Mouse (Mus musculus): ENCODE measurements at regions not wholly inside any gene's neighbourhood (a gene's known extent, or its start where the extent isn't known, plus 50 kb on each side); places are given as distances from the start of the nearest gene placed in this dataset.

- DNase-seq = peak; percentile 47 to 76
Measured at GRCm38 (mm10) chr10:17562410-17563350, 160.3 kb upstream of the Cited2 start.

- peak in 1 of 2 experiments; percentile 64 for DNase-seq
Measured at GRCm38 (mm10) chr10:17563351-17563749, 159.7 kb upstream of the Cited2 start.

- no peak for DNase-seq
Measured at GRCm38 (mm10) chr10:17564895-17565620, 158.0 kb upstream of the Cited2 start.

GRCm38 (mm10) chr10:17566975-17567374, 156.0 kb upstream of the Cited2 start:
- DNase-seq = peak in 1 of 2 experiments; percentile 62

- DNase-seq = no peak
Measured at GRCm38 (mm10) chr10:17567631-17568030, 155.4 kb upstream of the Cited2 start.

- DNase-seq = no peak
Measured at GRCm38 (mm10) chr10:17569577-17570113, 153.4 kb upstream of the Cited2 start.

GRCm38 (mm10) chr10:17574894-17575293, 148.1 kb upstream of the Cited2 start:
- no peak for DNase-seq

- no peak for DNase-seq
Measured at GRCm38 (mm10) chr10:17575448-17576332, 147.3 kb upstream of the Cited2 start.

- no peak for DNase-seq
Measured at GRCm38 (mm10) chr10:17576333-17576750, 146.7 kb upstream of the Cited2 start.

GRCm38 (mm10) chr10:17579463-17579862, 143.6 kb upstream of the Cited2 start:
- DNase-seq = no peak

GRCm38 (mm10) chr10:17584842-17585241, 138.2 kb upstream of the Cited2 start:
- no peak for DNase-seq

- no peak for DNase-seq
Measured at GRCm38 (mm10) chr10:17586910-17587309, 136.1 kb upstream of the Cited2 start.

GRCm38 (mm10) chr10:17589136-17589535, 133.9 kb upstream of the Cited2 start:
- no peak for DNase-seq

- no peak for DNase-seq
Measured at GRCm38 (mm10) chr10:17590195-17590594, 132.8 kb upstream of the Cited2 start.

GRCm38 (mm10) chr10:17592387-17592786, 130.6 kb upstream of the Cited2 start:
- DNase-seq = no peak

- no peak for DNase-seq
Measured at GRCm38 (mm10) chr10:17596126-17596525, 126.9 kb upstream of the Cited2 start.

GRCm38 (mm10) chr10:17596743-17597142, 126.3 kb upstream of the Cited2 start:
- DNase-seq = no peak

- DNase-seq = peak; percentile 72 to 77
Measured at GRCm38 (mm10) chr10:17599246-17599645, 123.8 kb upstream of the Cited2 start.

- no peak for DNase-seq
Measured at GRCm38 (mm10) chr10:17599831-17600761, 122.9 kb upstream of the Cited2 start.

- no peak for DNase-seq
Measured at GRCm38 (mm10) chr10:17600762-17601108, 122.3 kb upstream of the Cited2 start.

GRCm38 (mm10) chr10:17602446-17602845, 120.6 kb upstream of the Cited2 start:
- no peak for DNase-seq
